Mouse (Mus musculus) c-Kit-positive CD71-positive TER-119-positive erythroid progenitor cells, embryonic 14.5 days (primary cell): ENCODE results near the gene Hist1h2bh.

Experiments
- DNase-seq: peaks from one replicate; pipeline ENCODE4 v3.0.0-alpha.2; 2013; ENCODE audit warnings: low spot score

Hist1h2bh gene

GRCm38 (mm10) chr13:23505662-23506345, 37.4 kb downstream of the Hist1h2bh start:
- no peak for DNase-seq

- peak; percentile 80 for DNase-seq
Measured at GRCm38 (mm10) chr13:23503797-23504196, 39.4 kb downstream of the Hist1h2bh start.

GRCm38 (mm10) chr13:23502916-23503315, 40.3 kb downstream of the Hist1h2bh start:
- DNase-seq, result no peak

GRCm38 (mm10) chr13:23502031-23502567, 41.1 kb downstream of the Hist1h2bh start:
- DNase-seq, result no peak

- DNase-seq, result no peak
Measured at GRCm38 (mm10) chr13:23501511-23501910, 41.7 kb downstream of the Hist1h2bh start.

- DNase-seq, result peak; percentile 88
Measured at GRCm38 (mm10) chr13:23500424-23501200, 42.6 kb downstream of the Hist1h2bh start.

- no peak for DNase-seq
Measured at GRCm38 (mm10) chr13:23499943-23500342, 43.2 kb downstream of the Hist1h2bh start.

GRCm38 (mm10) chr13:23498653-23499052, 44.5 kb downstream of the Hist1h2bh start:
- no peak for DNase-seq

- peak; percentile 76 for DNase-seq
Measured at GRCm38 (mm10) chr13:23497656-23498321, 45.4 kb downstream of the Hist1h2bh start.

- DNase-seq, result no peak
Measured at GRCm38 (mm10) chr13:23495526-23495925, 47.7 kb downstream of the Hist1h2bh start.

- DNase-seq, result peak; percentile 32
Measured at GRCm38 (mm10) chr13:23491990-23492389, 51.2 kb downstream of the Hist1h2bh start.
